Mouse (Mus musculus): ENCODE measurements around the gene Cavin4. TPM values are rescaled to one million over a fixed set of nuclear protein-coding genes. Genes with fewer than 3 reads are reported as not detected.

The Cavin4 gene
- polyA plus RNA-seq, 1 experiment from 2014 or later: 2.3 TPM

DNA sequence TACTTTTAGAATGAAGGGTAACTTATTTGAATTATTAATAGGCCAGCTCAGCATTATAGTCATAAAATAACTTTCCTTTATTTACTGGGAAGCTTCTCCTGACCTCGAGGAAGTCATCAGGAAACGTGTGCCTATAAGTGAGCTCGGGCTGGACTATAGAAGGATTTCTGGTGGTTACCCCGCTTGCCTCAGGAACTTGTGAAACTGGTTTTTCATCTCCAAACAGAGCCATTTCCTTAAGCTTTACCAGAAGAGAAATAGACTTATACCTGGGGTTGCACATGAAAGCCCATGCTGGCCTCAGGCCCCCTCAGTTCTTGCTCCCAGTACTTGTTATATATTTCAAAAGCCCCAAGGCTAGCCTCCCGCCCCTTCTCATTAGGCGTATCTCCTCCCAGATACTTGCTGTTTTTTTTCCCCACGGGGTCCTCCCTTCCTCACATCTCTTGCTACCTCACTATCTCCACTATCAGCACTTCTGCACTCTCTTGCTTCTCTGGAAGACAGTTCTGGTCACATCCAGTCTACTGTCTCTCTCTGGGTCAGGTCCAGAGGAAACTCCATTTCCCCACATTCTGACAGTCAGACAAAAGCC, 21.4 kb downstream of the Cavin4 start:
- Histone ChIP-seq H3K9me3 (replicated peaks) (no peaks in the 10 kb centered on the region), H3K36me3 (no peaks in the 10 kb centered on the region), H3K4me1 (peaks cover 4% of the 10 kb centered on the region; the same call in 1 of the 2 replicates), H3K4me3 (replicated peaks) (no peak overlapping the region), H3K9ac (replicated peaks) (no peak overlapping the region), H3K4me2 (no peak overlapping the region), H3K27ac (replicated peaks) (no peak overlapping the region), H3K27me3 (replicated peaks) (no peaks in the 10 kb centered on the region)
- 88% methylated on average over 7 of the region's 7 CpGs for WGBS
- ATAC-seq (ENCODE audit: low FRiP score): no peak

- no peaks in the 10 kb centered on the region for H3K9me3 ChIP-seq (replicated peaks)
- no peak overlapping the region for H3K4me2 ChIP-seq
- 81% methylated on average over 6 of the region's 6 CpGs for WGBS
- no peak overlapping the region for H3K27ac ChIP-seq (replicated peaks)
- H3K9ac ChIP-seq (replicated peaks): no peak overlapping the region
- H3K27me3 ChIP-seq (replicated peaks): no peaks in the 10 kb centered on the region
- no peak overlapping the region for H3K4me3 ChIP-seq (replicated peaks)
- H3K36me3 ChIP-seq: no peaks in the 10 kb centered on the region
- no peak for ATAC-seq (ENCODE audit: low FRiP score)
- peaks cover 20% of the 10 kb centered on the region for H3K4me1 ChIP-seq
These were observed 24.8 kb downstream of the Cavin4 start for GRCm38 (mm10) chr4:48688148-48688547.

DNA sequence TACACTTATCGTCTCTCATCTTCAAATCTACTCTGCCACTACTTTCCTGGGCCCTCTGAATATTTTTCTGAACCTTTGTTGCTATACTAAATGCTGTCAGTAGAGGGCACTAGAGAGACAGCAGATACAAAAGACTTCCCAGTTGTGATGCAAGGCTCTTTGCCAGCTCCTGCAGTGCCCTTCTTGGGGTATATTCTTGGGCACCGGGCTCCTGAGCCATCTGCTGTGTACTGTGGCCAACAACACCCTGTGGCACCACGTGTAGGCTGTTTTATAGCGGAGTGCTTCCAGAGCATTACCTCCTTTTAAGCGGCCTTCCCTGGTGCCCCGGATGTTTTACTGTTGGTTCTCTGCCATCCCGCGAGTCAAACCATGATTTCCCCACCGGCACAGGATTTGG, 27.3 kb downstream of the Cavin4 start:
- Histone ChIP-seq H3K27me3 (replicated peaks) (no peaks in the 10 kb centered on the region), H3K9ac (replicated peaks) (no peak overlapping the region), H3K4me2 (no peak overlapping the region), H3K27ac (replicated peaks) (no peak overlapping the region), H3K4me3 (replicated peaks) (no peak overlapping the region), H3K36me3 (no peaks in the 10 kb centered on the region), H3K9me3 (replicated peaks) (no peaks in the 10 kb centered on the region), H3K4me1 (peaks cover 20% of the 10 kb centered on the region)
- peak; percentile 34; the same call in 1 of the 2 replicates for ATAC-seq (ENCODE audit: low FRiP score)
- WGBS: 63% methylated on average over 9 of the region's 9 CpGs

- H3K4me2 ChIP-seq: no peak overlapping the region
- ATAC-seq (ENCODE audit: low FRiP score): peak; percentile 74
- H3K9me3 ChIP-seq (replicated peaks): no peaks in the 10 kb centered on the region
- H3K9ac ChIP-seq (replicated peaks): no peak overlapping the region
- peaks cover 20% of the 10 kb centered on the region for H3K4me1 ChIP-seq
- 37% methylated on average over 7 of the region's 7 CpGs for WGBS
- no peak overlapping the region for H3K4me3 ChIP-seq (replicated peaks)
- H3K27ac ChIP-seq (replicated peaks): peak overlapping the region; percentile 23; the same call in 1 of the 2 replicates
- no peaks in the 10 kb centered on the region for H3K27me3 ChIP-seq (replicated peaks)
- H3K36me3 ChIP-seq: no peaks in the 10 kb centered on the region
These were observed 28.6 kb downstream of the Cavin4 start for GRCm38 (mm10) chr4:48691793-48692437.

DNA sequence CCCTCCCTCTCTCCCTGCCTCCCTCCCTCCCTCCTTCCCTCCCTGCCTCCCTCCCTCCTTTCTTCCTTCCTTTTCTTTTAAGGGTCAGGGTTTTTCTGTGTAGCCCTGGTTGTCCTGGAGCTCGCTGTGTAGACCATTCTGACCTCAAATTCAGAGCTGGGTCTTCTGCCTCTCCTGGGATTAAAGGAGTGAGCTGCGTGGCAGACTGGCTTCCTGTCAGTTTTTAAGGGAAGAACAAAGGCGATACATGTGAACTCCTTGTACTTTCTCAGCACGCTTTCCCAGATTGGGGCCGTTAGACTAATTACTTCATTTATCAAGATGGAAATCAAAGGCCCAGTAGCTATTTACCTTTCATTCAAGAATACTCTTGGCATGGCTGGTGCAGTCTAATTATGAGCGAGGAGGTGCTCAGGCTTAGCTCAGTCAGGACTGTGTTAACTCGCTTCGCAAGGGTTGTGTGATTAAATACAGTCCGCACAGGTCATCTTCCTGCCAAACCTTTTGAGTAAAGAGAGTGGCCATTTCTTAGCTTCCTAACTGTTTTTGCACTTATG, 29.5 kb downstream of the Cavin4 start:
- Histone ChIP-seq H3K9me3 (replicated peaks) (no peaks in the 10 kb centered on the region), H3K36me3 (no peaks in the 10 kb centered on the region), H3K27ac (replicated peaks) (peak overlapping the region; percentile 45; the same call in 1 of the 2 replicates), H3K4me3 (replicated peaks) (no peak overlapping the region), H3K4me2 (no peak overlapping the region), H3K27me3 (replicated peaks) (no peaks in the 10 kb centered on the region), H3K9ac (replicated peaks) (no peak overlapping the region), H3K4me1 (peaks cover 20% of the 10 kb centered on the region)
- peak; percentile 4; the same call in 1 of the 2 replicates for ATAC-seq (ENCODE audit: low FRiP score)
- WGBS: 19% methylated on average over 9 of the region's 9 CpGs

- H3K27ac ChIP-seq (replicated peaks): no peak overlapping the region
- ATAC-seq (ENCODE audit: low FRiP score): no peak
- H3K4me3 ChIP-seq (replicated peaks): no peak overlapping the region
- 94% methylated on average over 3 of the region's 3 CpGs for WGBS
- H3K4me2 ChIP-seq: no peak overlapping the region
- no peaks in the 10 kb centered on the region for H3K36me3 ChIP-seq
- no peaks in the 10 kb centered on the region for H3K27me3 ChIP-seq (replicated peaks)
- peaks cover 13% of the 10 kb centered on the region for H3K4me1 ChIP-seq
- H3K9me3 ChIP-seq (replicated peaks): no peaks in the 10 kb centered on the region
- H3K9ac ChIP-seq (replicated peaks): no peak overlapping the region
These were observed 33.4 kb downstream of the Cavin4 start for GRCm38 (mm10) chr4:48696706-48697105.

DNA sequence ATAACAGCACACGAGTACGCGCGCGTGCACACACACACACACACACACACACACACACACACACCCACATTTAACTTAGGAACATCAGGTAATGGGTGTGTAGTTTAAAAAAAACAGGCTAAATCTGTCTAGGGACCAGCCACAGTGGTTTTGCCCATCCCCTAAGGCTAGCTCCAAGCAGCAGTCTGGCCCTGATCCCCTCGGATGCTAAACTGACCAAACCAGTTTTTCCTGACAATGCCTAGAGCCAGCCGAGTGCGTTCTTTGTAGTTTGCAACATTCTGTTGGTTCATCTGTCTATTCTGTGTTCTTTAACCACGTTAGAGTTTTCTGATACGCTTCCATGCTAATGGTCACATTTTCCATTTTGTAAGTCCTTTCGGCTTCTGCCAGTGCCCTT, 34.0 kb downstream of the Cavin4 start:
- no peaks in the 10 kb centered on the region for H3K36me3 ChIP-seq
- H3K4me2 ChIP-seq: no peak overlapping the region
- 71% methylated on average over 11 of the region's 11 CpGs for WGBS
- H3K9ac ChIP-seq (replicated peaks): no peak overlapping the region
- no peak overlapping the region for H3K27ac ChIP-seq (replicated peaks)
- H3K27me3 ChIP-seq (replicated peaks): no peaks in the 10 kb centered on the region
- peaks cover 7% of the 10 kb centered on the region for H3K4me1 ChIP-seq
- no peaks in the 10 kb centered on the region for H3K9me3 ChIP-seq (replicated peaks)
- H3K4me3 ChIP-seq (replicated peaks): no peak overlapping the region
- no peak for ATAC-seq (ENCODE audit: low FRiP score)

DNA sequence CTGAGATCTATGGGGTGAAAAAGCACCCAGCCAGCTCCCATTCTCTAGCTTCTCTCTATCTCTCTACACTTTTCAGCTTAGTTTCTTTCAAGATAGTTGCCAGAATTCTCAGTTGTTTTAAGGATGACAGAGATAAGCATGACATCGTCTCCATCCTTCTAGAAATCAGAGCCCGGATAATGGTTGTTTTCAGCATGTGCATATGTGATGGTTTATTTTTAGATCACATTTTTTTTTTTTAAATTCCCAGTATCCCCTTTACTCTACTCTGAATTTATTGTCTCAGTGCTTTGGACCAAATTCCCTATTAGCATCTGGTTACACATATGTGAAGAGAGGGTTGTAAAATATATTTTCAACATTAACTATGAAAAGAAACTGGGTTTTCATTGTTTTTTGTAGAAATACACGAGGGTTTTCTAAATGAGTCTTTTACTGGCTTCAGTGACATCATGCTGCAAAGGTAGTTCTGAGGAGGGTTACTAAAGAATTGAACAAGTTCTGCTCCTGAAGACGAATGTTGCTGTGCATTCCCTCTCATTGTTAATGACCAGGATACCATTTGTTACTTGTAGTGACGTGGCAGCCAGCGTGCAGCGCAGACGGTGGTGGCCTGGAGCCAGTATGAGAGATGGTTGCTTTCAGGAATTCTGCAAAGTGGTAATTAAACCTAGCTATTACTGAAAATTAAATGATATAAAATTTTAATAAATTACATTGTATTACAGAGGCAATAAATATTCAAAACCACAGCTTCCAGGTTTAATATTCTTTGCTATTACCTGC, 52.7 kb downstream of the Cavin4 start:
- Histone ChIP-seq H3K27ac (replicated peaks) (no peak overlapping the region), H3K4me2 (no peak overlapping the region), H3K9me3 (replicated peaks) (no peaks in the 10 kb centered on the region), H3K4me3 (replicated peaks) (no peak overlapping the region), H3K27me3 (replicated peaks) (no peaks in the 10 kb centered on the region), H3K36me3 (no peaks in the 10 kb centered on the region), H3K9ac (replicated peaks) (no peak overlapping the region), H3K4me1 (peaks cover 13% of the 10 kb centered on the region; the same call in 1 of the 2 replicates)
- peak; percentile 68 for ATAC-seq (ENCODE audit: low FRiP score)
- WGBS: 37% methylated on average over 8 of the region's 8 CpGs

DNA sequence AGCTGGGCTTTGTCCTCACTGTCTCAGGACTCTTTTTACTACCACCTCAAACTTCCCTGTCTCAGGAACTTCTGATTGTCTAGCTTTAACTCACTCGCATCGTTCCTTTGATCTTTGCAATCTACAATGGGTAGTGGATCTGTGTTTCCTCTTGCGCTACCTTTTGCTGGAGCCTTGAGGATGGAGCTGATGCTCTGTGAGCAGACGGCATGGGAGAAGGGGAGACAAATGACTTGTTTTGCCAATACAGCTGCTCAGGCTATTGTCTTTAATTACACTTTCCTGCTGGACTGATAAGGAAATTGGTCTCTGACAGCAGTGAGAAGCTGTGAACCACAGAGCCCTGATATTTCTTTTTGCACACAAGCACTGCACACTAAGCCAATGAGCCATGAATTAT, 53.5 kb downstream of the Cavin4 start:
- no peak for ATAC-seq (ENCODE audit: low FRiP score)
- no peak overlapping the region for H3K4me3 ChIP-seq (replicated peaks)
- no peaks in the 10 kb centered on the region for H3K27me3 ChIP-seq (replicated peaks)
- no peaks in the 10 kb centered on the region for H3K9me3 ChIP-seq (replicated peaks)
- no peak overlapping the region for H3K4me2 ChIP-seq
- H3K4me1 ChIP-seq: peaks cover 13% of the 10 kb centered on the region; the same call in 1 of the 2 replicates
- H3K27ac ChIP-seq (replicated peaks): no peak overlapping the region
- H3K9ac ChIP-seq (replicated peaks): no peak overlapping the region
- H3K36me3 ChIP-seq: no peaks in the 10 kb centered on the region
- 42% methylated on average over 4 of the region's 4 CpGs for WGBS

All from neural tube, embryonic 15.5 days (tissue).